Mouse (Mus musculus): ENCODE data around the gene Lyar.

Gene Lyar

GRCm38 (mm10) chr5:38255644-38256043, 35.4 kb downstream of the Lyar start:
- no peak for DNase-seq (ENCODE audit: low spot score in 2 of 2)

DNA sequence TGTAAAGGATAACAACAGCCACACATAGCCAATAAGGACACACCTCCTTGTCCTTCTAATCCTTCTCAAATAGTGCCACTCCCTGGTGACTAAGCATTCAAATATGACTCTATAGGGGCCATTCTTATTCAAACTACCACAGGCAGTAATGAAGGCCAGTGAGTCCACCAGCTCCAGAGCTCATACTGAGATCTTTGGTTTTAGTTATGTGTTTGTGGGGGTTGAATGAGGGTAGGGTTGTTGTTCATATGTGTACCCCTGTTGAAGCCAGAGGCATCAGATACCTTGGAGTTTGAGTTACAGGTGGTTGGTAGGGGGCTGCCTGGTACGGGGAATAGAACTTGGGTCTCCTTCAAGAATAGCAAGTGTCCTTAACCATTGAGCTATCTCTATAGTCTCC, 36.3 kb downstream of the Lyar start:
- DNase-seq (ENCODE audit: low spot score in 2 of 2): no peak

DNA sequence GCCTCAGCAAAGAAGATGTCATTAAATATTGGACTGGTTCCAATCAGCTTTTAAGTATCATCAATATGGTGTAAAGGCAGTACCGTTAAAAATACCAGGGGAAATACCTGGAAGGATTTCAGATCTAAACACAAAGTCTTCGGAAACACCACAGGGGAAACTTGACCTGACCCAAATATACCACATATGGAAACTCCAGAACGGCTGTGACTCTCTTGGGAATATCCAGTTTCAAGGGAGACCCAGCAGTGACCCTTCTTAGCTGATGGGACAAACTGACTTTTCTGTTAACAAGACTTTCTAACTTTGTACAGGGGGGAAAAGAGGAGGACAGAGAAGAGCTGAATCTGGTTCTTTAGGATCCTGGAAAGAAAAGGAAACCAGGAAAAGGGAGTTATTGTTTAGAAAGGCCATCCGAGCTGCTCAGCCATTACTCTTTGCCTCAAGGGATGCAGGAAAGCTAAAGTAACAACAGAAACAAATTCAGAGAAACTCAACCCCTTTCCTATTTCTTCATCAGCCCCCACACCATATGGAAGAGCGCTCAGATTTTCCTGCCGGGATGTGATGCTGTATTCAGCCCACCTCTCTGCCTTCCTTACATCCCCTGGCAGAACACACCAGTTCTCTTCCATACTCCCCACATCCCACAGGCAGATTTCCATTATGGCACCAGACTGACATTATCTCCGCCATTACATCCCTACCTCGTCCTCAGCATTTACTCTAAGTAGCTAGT, 37.9 kb downstream of the Lyar start:
- no peak for DNase-seq (ENCODE audit: low spot score in 2 of 2)

DNA sequence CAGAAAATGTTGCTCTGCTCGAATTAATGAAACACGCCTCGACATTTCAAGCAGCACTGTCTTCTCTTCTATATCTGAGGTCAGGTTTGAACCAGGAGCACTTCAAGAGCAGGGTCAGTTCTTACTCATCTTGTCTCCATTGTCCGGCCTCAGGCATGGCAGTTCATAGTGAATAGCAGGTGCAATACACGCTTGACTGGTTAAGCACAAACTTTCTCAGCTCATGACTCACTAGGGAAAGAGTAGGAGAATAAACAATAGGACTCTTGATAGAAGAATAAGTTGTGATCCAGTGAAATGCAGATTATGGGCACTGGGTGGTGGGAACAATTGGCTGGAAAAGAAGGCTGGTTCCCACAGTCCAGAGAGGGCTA, 38.5 kb downstream of the Lyar start:
- no peak for DNase-seq (ENCODE audit: low spot score in 2 of 2)

- DNase-seq (ENCODE audit: low spot score in 2 of 2): no peak
Measured at GRCm38 (mm10) chr5:38259455-38260106, 39.3 kb downstream of the Lyar start.

DNA sequence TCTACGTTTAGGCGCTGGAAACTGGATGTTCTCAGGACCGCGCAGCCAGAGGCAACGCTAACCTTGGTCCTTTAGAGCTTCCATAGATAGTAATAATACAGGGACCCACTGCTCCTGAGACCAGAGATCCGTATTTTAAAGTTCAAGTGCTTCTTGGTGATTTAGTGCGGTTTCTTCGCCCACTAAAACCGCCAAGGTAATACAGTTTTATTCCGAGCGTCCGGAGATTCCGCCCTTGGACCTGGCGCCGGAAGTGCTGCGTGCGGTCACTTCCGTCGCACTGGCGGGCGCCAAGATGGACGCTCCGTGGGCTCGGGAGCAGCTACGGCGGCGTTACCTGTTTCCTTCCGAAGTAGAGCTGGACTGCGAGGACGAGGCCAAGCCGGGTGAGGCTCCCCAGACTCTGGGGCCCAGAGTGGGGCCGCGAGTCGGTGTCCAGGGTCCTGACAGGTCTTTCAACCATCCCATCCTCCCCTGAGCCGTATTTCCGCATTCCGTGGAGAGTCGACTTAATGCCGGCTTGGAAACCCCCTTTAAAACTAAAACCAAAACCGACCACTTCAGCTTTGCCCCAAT, 39.9 kb downstream of the Lyar start, which contains the start of gene Tmem128:
Gene Tmem128, plus strand, starts transcription at position 79 of the 576 bp plus-strand sequence.
- peak; percentile 43 to 58 for DNase-seq (ENCODE audit: low spot score in 2 of 2)

- DNase-seq (ENCODE audit: low spot score in 2 of 2): no peak
Measured at GRCm38 (mm10) chr5:38270942-38271341, 50.7 kb downstream of the Lyar start.

DNA sequence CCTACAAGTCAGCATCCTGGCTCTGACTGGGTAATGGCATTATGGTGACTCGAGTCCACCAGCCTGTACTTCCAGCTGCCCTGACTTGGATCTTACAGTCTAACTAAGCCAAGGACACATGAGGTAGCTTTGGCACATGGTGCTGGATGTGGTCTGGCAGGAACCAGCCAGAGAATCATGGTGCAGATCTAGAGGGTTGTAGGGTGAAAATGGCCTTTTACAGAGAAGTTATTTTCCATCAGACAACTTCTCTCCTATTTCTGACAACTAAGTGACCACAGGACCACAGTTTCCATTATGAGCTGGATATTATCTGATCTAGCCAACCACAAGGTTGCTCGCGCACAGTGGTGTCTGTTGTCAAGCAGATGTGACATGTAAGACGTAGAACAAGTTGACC, 53.6 kb downstream of the Lyar start:
- no peak for DNase-seq (ENCODE audit: low spot score in 2 of 2)

DNA sequence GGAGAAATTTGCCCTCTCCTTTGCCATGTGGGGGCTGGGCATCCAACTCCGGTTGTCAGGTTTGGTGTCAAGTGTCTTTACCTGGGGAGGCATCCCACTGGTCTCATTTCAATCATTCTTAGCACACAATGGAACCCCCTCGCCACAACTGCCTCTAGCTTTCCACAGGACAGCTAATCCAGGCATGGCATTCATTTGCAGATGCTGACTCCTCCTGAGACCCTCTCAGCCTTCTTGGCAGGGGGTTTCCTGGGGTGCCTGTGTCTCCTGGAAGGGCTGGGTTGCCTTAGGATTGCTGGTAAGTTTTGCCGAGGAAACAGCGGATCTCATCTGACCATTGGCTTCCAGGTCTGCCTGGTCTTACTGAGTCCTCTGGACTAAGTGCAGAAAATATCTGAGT, 55.5 kb downstream of the Lyar start, which contains the start of gene Otop1:
Gene Otop1, plus strand, starts transcription at position 202 of the 400 bp plus-strand sequence.
- DNase-seq (ENCODE audit: low spot score in 2 of 2): no peak

GRCm38 (mm10) chr5:38276451-38276850, 56.2 kb downstream of the Lyar start:
- DNase-seq (ENCODE audit: low spot score in 2 of 2): no peak

DNA sequence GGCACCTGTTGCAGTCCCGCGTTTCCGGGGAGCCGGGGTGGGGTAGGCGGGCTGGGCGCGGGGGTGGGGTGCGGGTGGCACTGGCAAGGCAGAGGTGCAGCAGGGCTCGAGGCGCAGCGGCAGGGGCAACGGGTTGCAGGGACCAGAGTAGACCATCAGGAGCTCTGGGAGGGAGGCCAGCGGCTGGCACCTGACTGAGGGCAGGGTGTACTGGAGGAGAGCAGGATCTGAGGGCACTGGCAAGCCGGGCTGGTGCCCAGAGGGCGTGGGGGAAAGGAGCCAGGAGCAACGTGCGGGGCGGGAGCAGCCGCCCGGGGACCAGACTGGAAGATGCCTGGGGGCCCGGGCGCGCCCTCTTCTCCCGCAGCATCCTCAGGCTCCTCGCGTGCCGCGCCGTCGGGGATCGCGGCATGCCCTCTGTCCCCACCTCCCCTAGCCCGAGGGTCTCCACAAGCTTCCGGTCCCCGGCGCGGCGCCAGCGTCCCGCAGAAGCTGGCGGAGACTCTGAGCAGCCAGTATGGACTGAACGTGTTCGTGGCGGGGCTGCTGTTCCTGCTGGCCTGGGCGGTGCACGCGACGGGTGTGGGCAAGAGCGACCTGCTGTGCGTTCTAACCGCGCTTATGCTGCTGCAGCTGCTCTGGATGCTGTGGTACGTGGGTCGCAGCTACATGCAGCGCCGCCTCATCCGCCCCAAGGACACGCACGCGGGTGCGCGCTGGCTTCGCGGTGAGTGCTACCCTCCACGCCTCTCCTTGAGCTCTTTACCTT, 57.0 kb downstream of the Lyar start:
- no peak for DNase-seq (ENCODE audit: low spot score in 2 of 2)

DNA sequence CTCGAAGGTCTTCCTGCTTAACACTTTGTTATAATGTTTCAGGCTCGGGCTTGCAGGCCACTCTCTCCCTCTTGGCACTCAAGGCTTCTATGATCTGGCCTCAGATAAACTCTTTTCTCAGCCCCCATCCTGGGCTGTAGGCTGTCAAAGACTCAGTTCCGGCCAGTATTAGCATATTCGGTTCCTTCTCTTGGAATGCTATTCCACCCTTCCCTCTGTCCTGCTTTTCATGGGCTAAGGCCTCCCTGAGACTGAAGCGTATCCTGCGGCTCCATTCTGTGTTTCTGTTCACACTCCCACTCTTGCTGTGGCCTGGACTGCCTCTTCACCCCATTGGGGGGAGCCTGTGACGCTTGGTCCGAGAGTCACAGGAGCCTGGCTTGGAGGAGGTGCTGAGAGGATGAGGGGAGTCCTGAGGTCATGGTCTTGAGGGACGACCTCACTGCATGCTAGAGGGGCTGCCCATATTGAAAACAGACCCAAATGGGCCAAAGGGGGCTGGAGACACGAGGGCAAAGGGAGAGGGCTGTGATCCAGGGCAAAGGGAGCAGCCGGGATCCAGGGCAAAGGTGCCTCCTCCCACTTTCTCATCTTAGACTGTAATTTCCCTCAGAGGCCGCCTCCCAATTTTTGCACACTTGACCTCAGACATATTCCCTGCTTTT, 57.8 kb downstream of the Lyar start:
- DNase-seq (ENCODE audit: low spot score in 2 of 2): no peak

DNA sequence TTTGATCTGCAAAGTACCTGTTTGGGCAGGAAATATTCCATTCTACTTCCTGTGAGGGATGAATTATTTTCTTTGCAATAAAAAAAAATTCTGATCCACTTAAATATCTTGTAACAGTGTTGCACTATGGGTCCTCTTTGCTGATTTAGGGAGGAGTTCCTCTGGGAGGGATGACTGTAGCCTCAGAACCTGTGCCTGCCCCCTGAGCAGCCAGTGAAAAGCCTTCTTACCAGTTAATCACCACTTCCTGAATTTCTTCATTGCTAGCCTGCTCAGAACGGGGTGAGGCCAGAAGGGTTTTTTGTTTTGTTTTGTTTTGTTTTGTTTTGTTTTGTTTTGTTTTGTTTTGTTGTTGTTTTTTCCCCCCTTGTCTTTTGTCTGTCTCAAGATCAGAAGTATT, 59.8 kb downstream of the Lyar start:
- no peak for DNase-seq (ENCODE audit: low spot score in 2 of 2)

All from frontal cortex, postnatal 14 days (tissue).